Mouse (Mus musculus): Measurements from ENCODE around the gene Polr2e. TPM values are rescaled to one million over a fixed set of nuclear protein-coding genes. Genes with fewer than 3 reads are reported as not detected.

The Polr2e gene
- polyA plus RNA-seq, 1 experiment from 2014 or later, result 248 TPM

DNA sequence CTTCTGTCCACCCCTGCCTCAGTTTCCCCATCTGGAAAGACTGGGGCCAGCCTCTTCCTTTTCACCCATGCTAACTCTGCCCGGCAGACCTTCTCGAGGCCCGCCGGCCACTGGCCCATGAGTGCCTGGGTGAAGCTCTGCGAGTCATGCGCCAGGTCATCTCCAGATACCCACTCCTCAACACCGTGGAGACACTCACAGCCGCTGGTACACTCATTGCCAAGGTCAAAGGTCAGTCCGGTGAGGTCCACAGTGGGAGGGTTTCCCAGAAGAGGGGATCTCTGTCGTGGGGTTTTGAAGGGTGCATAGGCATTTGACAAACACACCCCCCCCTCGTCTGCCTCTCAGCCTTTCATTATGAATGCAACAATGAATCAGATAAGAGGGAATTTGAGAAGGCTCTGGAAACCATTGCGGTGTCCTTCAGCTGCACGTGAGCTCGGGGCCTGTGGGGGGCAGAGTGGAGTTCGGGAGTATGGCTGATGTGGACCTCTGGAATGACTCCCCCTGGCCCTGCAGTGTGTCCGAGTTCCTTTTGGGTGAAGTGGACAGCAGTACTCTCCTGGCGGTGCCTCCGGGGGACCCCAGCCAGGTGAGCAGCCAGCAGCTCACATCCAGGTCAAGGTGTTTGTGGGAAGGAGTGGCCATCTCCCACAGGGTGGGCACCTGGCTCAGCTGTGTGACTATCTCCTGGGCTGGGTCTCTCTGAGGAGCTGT, 18.8 kb downstream of the Polr2e start:
- Histone ChIP-seq H3K4me3 (ENCODE audit: low read length) (peak overlapping the region; percentile 41), H3K9ac (replicated peaks; ENCODE audit: low read length) (no peak overlapping the region; the same call in 1 of the 2 replicates), H3K9me3 (ENCODE audit: low read length) (no peaks in the 10 kb centered on the region), H3K4me1 (ENCODE audit: insufficient read depth, low read length) (peaks cover 16% of the 10 kb centered on the region), H3K27me3 (ENCODE audit: insufficient read depth, low read length) (0 out of 2 replicates have a peak, but pooled peaks cover 3% of the 10 kb centered on the region), H3K36me3 (ENCODE audit: insufficient read depth, low read length) (no peaks in the 10 kb centered on the region), H3K4me2 (replicated peaks; ENCODE audit: low read depth, low read length) (peak overlapping the region; percentile 49), H3K27ac (ENCODE audit: low read length) (no peak overlapping the region)
- ATAC-seq (ENCODE audit: low FRiP score, low TSS enrichment), result no peak
- WGBS, result 81% methylated on average over 18 of the region's 18 CpGs

DNA sequence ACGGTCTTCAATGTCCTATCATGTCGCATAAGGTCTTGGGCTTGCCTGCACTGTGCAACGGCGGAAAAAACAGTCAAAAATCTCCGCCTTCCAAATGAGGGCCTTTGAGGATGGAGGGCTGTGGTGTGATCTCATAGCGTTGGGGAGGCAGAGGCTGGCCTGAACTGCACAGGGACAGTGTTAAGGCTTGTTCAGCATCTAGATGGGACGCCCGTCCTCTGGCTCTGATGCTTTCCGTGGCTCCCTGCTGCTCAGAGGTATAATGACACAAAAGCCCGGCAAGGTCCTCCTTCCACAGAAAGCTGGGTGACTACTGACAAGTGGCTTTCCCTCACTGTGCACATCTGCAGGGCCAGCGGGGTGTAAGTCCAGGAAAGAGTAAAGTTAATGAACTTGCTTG, 19.4 kb downstream of the Polr2e start:
- Histone ChIP-seq H3K4me3 (ENCODE audit: low read length) (peak overlapping the region; percentile 41), H3K27me3 (ENCODE audit: insufficient read depth, low read length) (peaks cover 9% of the 10 kb centered on the region; the same call in 1 of the 2 replicates), H3K9me3 (ENCODE audit: low read length) (no peaks in the 10 kb centered on the region), H3K27ac (ENCODE audit: low read length) (peak overlapping the region; percentile 71; the same call in 1 of the 2 replicates), H3K9ac (replicated peaks; ENCODE audit: low read length) (peak overlapping the region; percentile 48), H3K4me2 (replicated peaks; ENCODE audit: low read depth, low read length) (peak overlapping the region; percentile 49), H3K4me1 (ENCODE audit: insufficient read depth, low read length) (peaks cover 16% of the 10 kb centered on the region), H3K36me3 (ENCODE audit: insufficient read depth, low read length) (no peaks in the 10 kb centered on the region)
- 39% methylated on average over 11 of the region's 11 CpGs for WGBS
- ATAC-seq (ENCODE audit: low FRiP score, low TSS enrichment), result no peak

DNA sequence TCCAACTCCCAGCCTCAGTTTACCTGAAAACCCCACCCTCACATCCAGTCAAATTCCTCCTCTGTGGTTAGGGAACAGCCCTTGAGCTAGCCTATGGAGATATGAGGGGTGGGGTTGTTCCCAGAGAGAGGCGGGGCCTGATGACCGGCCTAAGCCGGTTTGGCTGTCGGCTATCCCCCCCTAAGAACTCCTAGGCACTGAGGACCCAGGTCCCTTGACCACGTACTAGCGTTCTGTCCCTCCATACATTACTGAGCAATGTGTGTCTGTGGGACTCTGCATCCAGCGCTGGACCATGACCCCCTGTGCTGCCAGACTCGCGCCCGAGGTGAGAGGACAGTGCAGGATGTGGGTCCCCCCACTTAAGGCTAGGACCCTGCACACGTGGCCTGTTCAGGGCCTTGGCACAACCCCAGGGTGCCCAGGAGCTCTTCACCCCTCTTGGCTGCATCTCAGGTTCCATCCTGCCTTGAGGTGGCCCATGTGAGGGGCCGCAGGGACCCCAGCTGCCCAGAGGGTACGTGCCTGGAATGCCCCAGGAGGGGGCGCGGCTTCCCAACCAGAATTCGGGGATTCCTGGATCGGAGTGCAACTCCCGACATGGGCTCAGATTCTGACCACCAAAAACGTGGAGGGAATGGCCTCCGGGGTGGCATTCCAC, 20.0 kb downstream of the Polr2e start:
- Histone ChIP-seq H3K27me3 (ENCODE audit: insufficient read depth, low read length) (peaks cover 15% of the 10 kb centered on the region), H3K27ac (ENCODE audit: low read length) (peak overlapping the region; percentile 71), H3K9me3 (ENCODE audit: low read length) (no peaks in the 10 kb centered on the region), H3K36me3 (ENCODE audit: insufficient read depth, low read length) (no peaks in the 10 kb centered on the region), H3K4me1 (ENCODE audit: insufficient read depth, low read length) (peaks cover 16% of the 10 kb centered on the region), H3K9ac (replicated peaks; ENCODE audit: low read length) (peak overlapping the region; percentile 48), H3K4me3 (ENCODE audit: low read length) (peak overlapping the region; percentile 41), H3K4me2 (replicated peaks; ENCODE audit: low read depth, low read length) (peak overlapping the region; percentile 49)
- WGBS, result 10% methylated on average over 20 of the region's 20 CpGs
- ATAC-seq (ENCODE audit: low FRiP score, low TSS enrichment), result peak; percentile 69; the same call in 1 of the 2 replicates

DNA sequence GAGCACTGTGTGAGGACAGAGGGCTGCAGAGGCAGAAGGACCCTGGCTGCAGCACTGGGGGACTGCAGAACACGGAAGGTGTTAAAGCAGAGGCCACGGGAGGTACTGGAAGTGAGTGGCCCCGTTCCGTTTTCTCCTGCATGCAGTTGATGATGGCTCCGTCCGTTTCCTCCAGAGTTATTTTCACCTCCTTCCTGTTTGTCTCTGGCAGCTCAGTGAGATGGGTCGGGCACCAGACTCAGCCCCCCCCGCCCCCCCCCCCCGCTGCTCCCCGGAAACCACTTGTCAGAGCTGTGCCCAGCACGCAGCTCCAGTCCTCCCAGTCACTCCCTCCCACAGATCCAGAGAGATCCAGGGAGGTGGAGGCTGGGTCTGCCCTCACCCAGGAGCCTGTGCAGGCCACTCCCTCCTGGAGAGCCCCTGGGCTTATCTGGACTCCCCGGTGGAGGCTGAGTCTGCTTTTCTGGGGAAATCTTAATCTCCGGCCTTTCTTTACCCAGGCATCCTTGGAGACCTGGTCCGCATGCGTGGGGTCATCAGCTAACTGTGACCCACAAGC, 20.8 kb downstream of the Polr2e start:
- Histone ChIP-seq H3K9me3 (ENCODE audit: low read length) (no peaks in the 10 kb centered on the region), H3K4me1 (ENCODE audit: insufficient read depth, low read length) (peaks cover 19% of the 10 kb centered on the region), H3K9ac (replicated peaks; ENCODE audit: low read length) (peak overlapping the region; percentile 48), H3K27ac (ENCODE audit: low read length) (peak overlapping the region; percentile 71), H3K36me3 (ENCODE audit: insufficient read depth, low read length) (no peaks in the 10 kb centered on the region), H3K27me3 (ENCODE audit: insufficient read depth, low read length) (peaks cover 23% of the 10 kb centered on the region), H3K4me3 (ENCODE audit: low read length) (peak overlapping the region; percentile 41), H3K4me2 (replicated peaks; ENCODE audit: low read depth, low read length) (peak overlapping the region; percentile 49)
- WGBS, result 5% methylated on average over 12 of the region's 15 CpGs
- peak; percentile 67 for ATAC-seq (ENCODE audit: low FRiP score, low TSS enrichment)

- Histone ChIP-seq H3K4me2 (replicated peaks; ENCODE audit: low read depth, low read length) (no peak overlapping the region), H3K36me3 (ENCODE audit: insufficient read depth, low read length) (no peaks in the 10 kb centered on the region), H3K27me3 (ENCODE audit: insufficient read depth, low read length) (peaks cover 33% of the 10 kb centered on the region), H3K27ac (ENCODE audit: low read length) (no peak overlapping the region), H3K4me3 (ENCODE audit: low read length) (no peak overlapping the region), H3K9me3 (ENCODE audit: low read length) (no peaks in the 10 kb centered on the region), H3K9ac (replicated peaks; ENCODE audit: low read length) (no peak overlapping the region), H3K4me1 (ENCODE audit: insufficient read depth, low read length) (peaks cover 19% of the 10 kb centered on the region)
- ATAC-seq (ENCODE audit: low FRiP score, low TSS enrichment), result no peak
- 81% methylated on average over 14 of the region's 14 CpGs for WGBS
Measured at GRCm38 (mm10) chr10:80017771-80018170, 21.8 kb downstream of the Polr2e start.

DNA sequence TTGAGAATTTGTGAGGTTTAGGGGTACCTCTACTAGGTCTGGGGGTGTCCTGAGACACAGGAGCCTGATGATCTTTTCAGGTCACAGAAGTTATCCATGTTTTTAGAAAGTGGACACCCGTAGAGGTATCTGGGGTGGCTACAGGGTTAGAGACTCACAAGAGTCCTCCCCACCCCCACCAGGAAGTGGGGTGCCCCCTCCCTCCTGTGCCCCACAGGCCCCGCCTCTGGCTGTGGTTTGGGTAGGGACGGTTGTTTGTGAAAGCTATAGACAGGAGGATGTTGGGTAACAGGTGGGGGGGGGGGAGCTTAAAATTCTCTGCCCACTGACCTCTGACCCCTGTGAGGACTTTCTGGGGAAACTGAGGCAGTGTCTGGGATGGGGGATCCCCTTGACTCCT, 22.2 kb downstream of the Polr2e start:
- Histone ChIP-seq H3K9me3 (ENCODE audit: low read length) (no peaks in the 10 kb centered on the region), H3K9ac (replicated peaks; ENCODE audit: low read length) (no peak overlapping the region), H3K4me3 (ENCODE audit: low read length) (no peak overlapping the region), H3K4me2 (replicated peaks; ENCODE audit: low read depth, low read length) (no peak overlapping the region), H3K4me1 (ENCODE audit: insufficient read depth, low read length) (peaks cover 19% of the 10 kb centered on the region), H3K36me3 (ENCODE audit: insufficient read depth, low read length) (no peaks in the 10 kb centered on the region), H3K27me3 (ENCODE audit: insufficient read depth, low read length) (peaks cover 33% of the 10 kb centered on the region), H3K27ac (ENCODE audit: low read length) (no peak overlapping the region)
- 64% methylated on average over 3 of the region's 3 CpGs for WGBS
- ATAC-seq (ENCODE audit: low FRiP score, low TSS enrichment), result no peak

GRCm38 (mm10) chr10:80016931-80017330, 22.7 kb downstream of the Polr2e start:
- Histone ChIP-seq H3K27ac (ENCODE audit: low read length) (no peak overlapping the region), H3K36me3 (ENCODE audit: insufficient read depth, low read length) (no peaks in the 10 kb centered on the region), H3K4me3 (ENCODE audit: low read length) (no peak overlapping the region), H3K9me3 (ENCODE audit: low read length) (no peaks in the 10 kb centered on the region), H3K4me2 (replicated peaks; ENCODE audit: low read depth, low read length) (no peak overlapping the region), H3K4me1 (ENCODE audit: insufficient read depth, low read length) (peaks cover 19% of the 10 kb centered on the region), H3K27me3 (ENCODE audit: insufficient read depth, low read length) (peaks cover 33% of the 10 kb centered on the region), H3K9ac (replicated peaks; ENCODE audit: low read length) (no peak overlapping the region)
- 89% methylated on average over 10 of the region's 10 CpGs for WGBS
- no peak for ATAC-seq (ENCODE audit: low FRiP score, low TSS enrichment)

DNA sequence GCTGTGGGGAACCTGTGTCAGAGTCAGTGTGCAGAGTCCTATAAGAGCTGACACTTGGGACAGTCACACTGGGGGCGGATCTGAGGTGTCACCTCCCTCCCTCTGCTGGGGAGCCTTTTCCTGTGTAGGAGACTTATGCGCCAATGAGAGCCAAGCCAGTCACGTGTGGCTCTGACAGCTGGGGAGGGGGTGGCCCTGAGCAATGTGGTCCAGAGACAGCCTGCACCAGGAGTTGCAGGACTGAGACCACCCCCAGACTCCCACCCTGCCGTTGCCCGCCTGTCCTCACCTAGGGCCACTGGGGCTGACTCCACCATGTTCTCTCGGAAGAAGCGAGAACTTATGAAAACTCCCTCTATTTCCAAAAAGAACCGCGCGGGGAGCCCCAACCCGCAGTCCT, 23.1 kb downstream of the Polr2e start, which contains the start of gene Arhgap45:
TSS of gene Arhgap45 (plus strand) at position 143 of the 400 bp plus-strand sequence.
- no peaks in the 10 kb centered on the region for H3K9me3 ChIP-seq (ENCODE audit: low read length)
- WGBS, result 69% methylated on average over 11 of the region's 11 CpGs
- H3K4me2 ChIP-seq (replicated peaks; ENCODE audit: low read depth, low read length), result no peak within 1 kb of the TSS
- peaks cover 19% of the 10 kb centered on the region for H3K4me1 ChIP-seq (ENCODE audit: insufficient read depth, low read length)
- H3K27me3 ChIP-seq (ENCODE audit: insufficient read depth, low read length), result peaks cover 33% of the 10 kb centered on the region
- H3K4me3 ChIP-seq (ENCODE audit: low read length), result no peak within 1 kb of the TSS
- ATAC-seq (ENCODE audit: low FRiP score, low TSS enrichment), result no peak
- H3K9ac ChIP-seq (replicated peaks; ENCODE audit: low read length), result no peak within 1 kb of the TSS
- H3K36me3 ChIP-seq (ENCODE audit: insufficient read depth, low read length), result no peaks in the 10 kb centered on the region
- H3K27ac ChIP-seq (ENCODE audit: low read length), result no peak within 1 kb of the TSS

DNA sequence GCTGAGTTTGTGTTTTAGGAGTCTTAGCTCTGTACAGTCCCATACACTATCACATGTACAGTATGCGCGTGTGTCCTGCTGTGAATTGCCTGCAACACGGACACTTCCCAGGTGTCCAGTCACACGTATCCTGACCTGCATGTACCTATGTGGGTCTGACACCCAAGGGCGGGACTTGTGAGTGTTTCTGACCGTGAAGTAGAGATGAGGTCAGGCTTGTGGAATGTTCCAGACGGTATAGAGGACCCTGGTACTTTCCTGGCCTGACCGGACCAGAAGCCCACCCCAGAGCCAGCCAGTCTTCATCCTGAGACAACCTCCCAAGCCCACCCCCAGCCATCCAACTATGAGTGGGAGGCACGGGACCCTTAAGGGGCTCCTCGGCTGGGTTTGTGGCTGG, 24.0 kb downstream of the Polr2e start:
- peaks cover 33% of the 10 kb centered on the region for H3K27me3 ChIP-seq (ENCODE audit: insufficient read depth, low read length)
- H3K27ac ChIP-seq (ENCODE audit: low read length), result no peak overlapping the region
- no peak for ATAC-seq (ENCODE audit: low FRiP score, low TSS enrichment)
- no peak overlapping the region for H3K4me3 ChIP-seq (ENCODE audit: low read length)
- no peak overlapping the region for H3K9ac ChIP-seq (replicated peaks; ENCODE audit: low read length)
- no peak overlapping the region for H3K4me2 ChIP-seq (replicated peaks; ENCODE audit: low read depth, low read length)
- H3K9me3 ChIP-seq (ENCODE audit: low read length), result peaks cover 7% of the 10 kb centered on the region; the same call in 1 of the 2 replicates
- H3K36me3 ChIP-seq (ENCODE audit: insufficient read depth, low read length), result peaks cover 6% of the 10 kb centered on the region; the same call in 1 of the 2 replicates
- H3K4me1 ChIP-seq (ENCODE audit: insufficient read depth, low read length), result peaks cover 19% of the 10 kb centered on the region
- WGBS, result 72% methylated on average over 10 of the region's 10 CpGs
